Mouse (Mus musculus) hindbrain, postnatal 0 days (tissue): ENCODE results near the gene Gm6169. TPM values are rescaled to one million over a fixed set of nuclear protein-coding genes. Genes with fewer than 3 reads are reported as not detected.

ENCODE experiments used
- ATAC-seq: fragments of 200-750 bp; cut with Nextera tagmentation; 2 replicates; pipeline ENCODE4 v1.8.0; 2017; ENCODE audit warnings: mild to moderate bottlenecking, moderate TSS enrichment, moderate library complexity
- DNase-seq: peaks from one replicate; pipeline ENCODE4 v3.0.0-alpha.2; 2015; ENCODE audit warnings: low spot score
- H3K27ac ChIP-seq: fragments of 300-500 bp; sonication (generic); 2 replicates; pipeline ENCODE4 v1.5.1; 2014; ENCODE audit warnings: mild to moderate bottlenecking
- H3K27me3 ChIP-seq: fragments of 300-500 bp; sonication (generic); 2 replicates; pipeline ENCODE4 v1.6.1; 2014; ENCODE audit warnings: low read length, mixed read lengths; ENCODE audit not compliant: insufficient read depth
- H3K36me3 ChIP-seq: fragments of 300-500 bp; sonication (generic); 2 replicates; pipeline ENCODE4 v1.6.1; 2014; ENCODE audit warnings: low read length, mixed read lengths; ENCODE audit not compliant: insufficient read depth
- H3K4me1 ChIP-seq: fragments of 300-500 bp; sonication (generic); 2 replicates; pipeline ENCODE4 v1.6.1; 2014; ENCODE audit warnings: antibody characterized with exemption, low read length, mixed read lengths; ENCODE audit not compliant: insufficient read depth
- H3K4me2 ChIP-seq: fragments of 300-500 bp; sonication (generic); 2 replicates; pipeline ENCODE4 v1.6.1; 2014; ENCODE audit warnings: low read depth, mild to moderate bottlenecking, low read length, moderate library complexity, mixed read lengths
- H3K4me3 ChIP-seq: fragments of 300-500 bp; sonication (generic); 2 replicates; pipeline ENCODE4 v1.5.1; 2014; ENCODE audit warnings: low read length
- H3K9ac ChIP-seq: fragments of 300-500 bp; sonication (generic); replicated peaks from 2 replicates; pipeline ENCODE4 v1.6.1; 2014; ENCODE audit warnings: mild to moderate bottlenecking, low read length, moderate library complexity, mixed read lengths
- H3K9me3 ChIP-seq: fragments of 300-500 bp; sonication (generic); 2 replicates; pipeline ENCODE4 v1.6.1; 2016; ENCODE audit warnings: low read length, mixed read lengths
- CTCF ChIP-seq: IDR thresholded peaks from 2 replicates; pipeline ENCODE4 v1.5.1; 2016; ENCODE audit warnings: antibody characterized with exemption, control low read depth, low read depth
- whole genome bisulfite sequencing: fragments of 180-500 bp; shearing (Covaris S2); extraction: QIAGEN DNeasy Blood & Tissue Kit; methylation state at CpG from one replicate; pipeline ENCODE4 v1.1.7; 2014; 5-methylcytosine and 5-hydroxymethylcytosine counted together
- polyA plus RNA-seq: library from polyadenylated mRNA; unstranded; fragments of >200 nt; fragmentation: Nextera tagmentation; extraction: Ambion mirVana; gene quantifications from 2 replicates; pipeline ENCODE4 v1.2.1, GENCODE M21; 2015
- total RNA-seq: library from RNA; depleted of rRNA; stranded (reverse); fragments of >200 nt; gene quantifications from 2 replicates; pipeline ENCODE4 v1.2.3, GENCODE M21; 2014

The Gm6169 gene
- total and polyA plus RNA-seq, 2 experiments from 2014 or later: 0.37 to 1.3 TPM

DNA sequence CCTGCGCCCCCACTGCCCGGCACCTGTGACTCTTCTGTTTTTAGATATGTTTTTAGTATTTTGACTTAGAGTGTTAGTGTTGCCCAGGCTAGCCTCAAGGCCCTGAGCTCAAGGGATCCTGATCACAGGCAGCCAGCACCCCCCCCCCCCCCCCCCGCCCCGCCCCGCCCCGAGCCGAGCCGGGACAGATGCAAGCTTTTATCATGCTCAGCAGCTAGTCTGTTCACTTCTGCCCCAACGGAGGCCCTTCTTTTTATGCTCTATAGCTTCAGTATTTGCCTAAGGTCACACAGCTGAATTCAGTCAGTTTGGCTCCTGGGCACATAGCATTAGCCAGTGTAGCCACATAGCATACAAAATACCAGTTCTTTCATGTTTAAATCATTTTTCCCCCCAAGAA is 12.7 kb downstream of the Gm6169 start:
- 66% methylated on average over 3 of the region's 9 CpGs for WGBS
- Histone ChIP-seq H3K9ac (no peak overlapping the region), H3K4me2 (no peak overlapping the region), H3K4me3 (no peak overlapping the region), H3K27me3 (no peaks in the 10 kb centered on the region), H3K4me1 (no peaks in the 10 kb centered on the region), H3K36me3 (no peaks in the 10 kb centered on the region), H3K9me3 (no peaks in the 10 kb centered on the region), H3K27ac (no peak overlapping the region)
- no peak for DNase-seq
- ATAC-seq: no peak
- no peak for TF ChIP-seq CTCF

DNA sequence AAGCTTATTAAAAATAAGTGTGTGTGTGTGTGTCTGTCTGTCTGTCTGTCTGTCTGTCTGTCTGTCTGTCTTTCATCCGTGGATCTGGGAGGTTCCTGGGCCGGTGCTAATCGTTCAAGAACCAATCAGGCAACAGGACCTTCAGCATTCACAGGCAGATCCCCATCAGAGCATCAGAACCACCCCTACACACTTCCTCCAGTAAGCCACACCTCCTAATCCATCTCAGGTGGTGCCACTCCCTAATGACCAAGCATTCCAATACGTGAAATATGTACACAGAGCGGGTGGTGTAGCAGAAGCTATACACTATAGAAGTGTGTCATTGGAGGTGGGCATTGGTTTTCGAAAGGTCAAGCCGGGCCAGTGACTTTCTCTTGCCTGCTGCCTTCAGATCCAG is 16.6 kb downstream of the Gm6169 start:
- H3K27me3 ChIP-seq: no peaks in the 10 kb centered on the region
- H3K36me3 ChIP-seq: no peaks in the 10 kb centered on the region
- no peaks in the 10 kb centered on the region for H3K4me1 ChIP-seq
- WGBS: 91% methylated on average over 7 of the region's 7 CpGs
- TF ChIP-seq CTCF: no peak
- no peaks in the 10 kb centered on the region for H3K9me3 ChIP-seq
- H3K9ac ChIP-seq: no peak overlapping the region
- ATAC-seq (no peak), DNase-seq (no peak)
- no peak overlapping the region for H3K4me3 ChIP-seq
- H3K27ac ChIP-seq: no peak overlapping the region
- H3K4me2 ChIP-seq: no peak overlapping the region

DNA sequence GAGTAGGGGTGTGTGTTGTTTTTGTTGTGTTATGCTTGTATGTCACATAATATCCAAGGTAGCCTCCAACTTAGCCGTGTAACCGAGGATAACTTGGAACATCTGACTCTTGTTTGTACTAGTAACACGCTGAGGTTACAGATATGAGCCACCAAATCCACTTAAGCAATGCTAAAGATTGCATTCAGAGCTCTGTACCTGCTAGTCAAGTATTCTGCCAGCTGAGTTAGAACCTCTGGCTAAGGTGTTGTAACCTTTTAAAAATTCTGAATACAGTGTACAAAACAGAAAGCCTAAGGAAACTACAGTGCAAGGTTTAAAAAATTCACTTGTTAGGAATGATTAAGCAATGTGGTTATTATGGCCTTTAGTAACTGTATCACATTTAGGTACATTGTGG is 18.4 kb downstream of the Gm6169 start:
- Histone ChIP-seq H3K9ac (no peak overlapping the region), H3K27ac (no peak overlapping the region), H3K4me1 (no peaks in the 10 kb centered on the region), H3K27me3 (no peaks in the 10 kb centered on the region), H3K4me3 (no peak overlapping the region), H3K36me3 (no peaks in the 10 kb centered on the region), H3K9me3 (no peaks in the 10 kb centered on the region), H3K4me2 (no peak overlapping the region)
- DNase-seq (no peak), ATAC-seq (no peak)
- no peak for TF ChIP-seq CTCF
- 82% methylated on average over 3 of the region's 3 CpGs for WGBS

DNA sequence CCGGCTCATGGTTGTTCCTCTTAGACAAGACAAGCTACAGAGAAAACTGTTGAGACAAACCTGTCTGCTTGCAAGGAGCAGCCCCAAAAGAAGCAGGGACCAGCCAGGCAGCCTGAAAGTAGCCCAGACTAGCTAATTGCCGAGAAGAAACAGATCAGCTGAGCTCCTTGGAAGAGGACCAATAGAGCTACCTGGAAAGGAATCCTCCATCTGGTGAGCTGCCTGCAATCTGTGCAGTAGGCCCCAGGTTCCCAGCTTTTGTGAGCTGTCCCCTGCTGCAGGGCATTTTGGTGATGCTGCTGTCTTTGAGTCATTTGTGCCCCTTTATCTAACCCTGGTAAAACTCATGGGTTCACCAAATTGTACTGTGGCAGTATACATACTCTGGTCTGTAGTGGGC is 18.8 kb downstream of the Gm6169 start:
- WGBS: 73% methylated on average over 2 of the region's 2 CpGs
- ATAC-seq (no peak), DNase-seq (peak; percentile 42)
- Histone ChIP-seq H3K27ac (no peak overlapping the region), H3K4me3 (no peak overlapping the region), H3K36me3 (no peaks in the 10 kb centered on the region), H3K9ac (no peak overlapping the region), H3K9me3 (no peaks in the 10 kb centered on the region), H3K4me1 (no peaks in the 10 kb centered on the region), H3K27me3 (no peaks in the 10 kb centered on the region), H3K4me2 (no peak overlapping the region)
- no peak for TF ChIP-seq CTCF

DNA sequence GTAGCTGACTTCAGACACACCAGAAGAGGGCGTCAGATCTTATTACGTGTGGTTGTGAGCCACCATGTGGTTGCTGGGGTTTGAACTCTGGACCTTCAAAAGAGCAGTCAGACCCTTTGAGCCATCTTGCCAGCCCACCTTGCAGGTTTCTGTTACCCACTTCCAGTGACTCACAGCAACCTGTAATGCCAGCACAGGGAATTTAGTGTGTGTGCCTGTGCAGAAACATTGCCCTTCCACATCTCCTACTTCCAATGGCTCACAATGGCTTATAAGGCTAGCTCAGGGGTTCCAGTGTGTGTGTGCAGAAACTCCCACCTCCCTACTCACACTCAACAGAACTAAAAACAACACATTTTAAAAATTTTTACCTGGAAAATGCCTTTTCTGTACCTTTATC is 21.5 kb downstream of the Gm6169 start:
- 93% methylated on average over 2 of the region's 2 CpGs for WGBS
- no peak for TF ChIP-seq CTCF
- H3K4me1 ChIP-seq: no peaks in the 10 kb centered on the region
- H3K4me3 ChIP-seq: no peak overlapping the region
- no peaks in the 10 kb centered on the region for H3K36me3 ChIP-seq
- no peak for DNase-seq
- no peak overlapping the region for H3K9ac ChIP-seq
- no peak for ATAC-seq
- no peaks in the 10 kb centered on the region for H3K27me3 ChIP-seq
- no peaks in the 10 kb centered on the region for H3K9me3 ChIP-seq
- H3K27ac ChIP-seq: no peak overlapping the region
- H3K4me2 ChIP-seq: no peak overlapping the region

DNA sequence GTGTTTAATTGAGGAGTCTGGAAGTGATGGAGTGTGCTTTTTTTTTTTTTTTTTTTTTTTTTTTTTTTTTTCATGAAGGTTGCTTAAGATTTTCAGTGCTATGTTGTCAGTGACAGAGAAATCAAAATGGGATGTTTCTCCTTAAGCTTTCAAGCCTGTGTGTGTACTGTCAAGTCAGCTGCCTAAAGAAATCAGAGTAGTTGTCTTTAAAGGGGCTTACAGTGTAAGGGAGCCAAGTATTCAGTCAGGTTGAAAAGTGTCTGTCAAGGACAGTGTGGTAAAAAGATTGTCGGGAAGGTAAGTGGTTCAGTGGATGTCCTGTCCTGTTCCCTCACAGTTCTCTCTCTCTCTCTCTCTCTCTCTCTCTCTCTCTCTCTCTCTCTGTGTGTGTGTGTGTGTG is 25.5 kb downstream of the Gm6169 start:
- 33% methylated on average over 1 of the region's 1 CpGs for WGBS
- H3K4me2 ChIP-seq: peak overlapping the region; percentile 76
- H3K36me3 ChIP-seq: no peaks in the 10 kb centered on the region

DNA sequence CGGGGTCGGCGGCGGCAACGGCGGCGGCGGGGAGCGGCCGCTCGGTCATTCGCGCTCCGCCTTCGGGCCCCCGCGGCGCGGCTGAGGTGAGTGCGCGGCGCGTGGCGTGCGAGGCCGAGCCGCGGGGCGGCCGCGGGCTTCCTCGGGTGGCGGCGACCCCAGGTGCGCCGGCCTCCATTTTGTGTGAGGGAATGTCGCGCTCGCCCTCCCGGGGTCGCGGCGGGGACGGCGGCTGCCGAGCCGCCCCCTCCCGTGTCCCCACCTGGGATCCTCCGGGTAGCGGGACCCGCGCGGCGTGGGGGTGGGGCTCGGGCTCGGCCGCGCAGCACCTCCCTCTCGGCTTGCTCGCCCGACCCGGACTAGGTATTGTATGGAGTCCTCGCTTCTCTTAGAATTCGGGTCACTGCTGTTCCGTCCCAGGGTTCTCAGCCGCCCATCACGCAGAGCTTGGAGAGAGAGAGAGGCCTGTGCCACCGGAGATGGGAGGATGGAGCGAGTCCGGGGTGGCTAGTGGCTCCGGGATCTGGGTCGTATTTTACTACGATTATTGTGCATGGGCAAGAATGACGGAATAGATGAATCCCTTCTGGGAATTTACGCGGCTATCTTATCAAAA is 27.3 kb downstream of the Gm6169 start:
- Histone ChIP-seq H3K9ac (peak overlapping the region; percentile 84), H3K4me1 (no peaks in the 10 kb centered on the region), H3K36me3 (no peaks in the 10 kb centered on the region), H3K4me3 (peak overlapping the region; percentile 85), H3K27me3 (no peaks in the 10 kb centered on the region), H3K9me3 (no peaks in the 10 kb centered on the region), H3K4me2 (peak overlapping the region; percentile 76), H3K27ac (peak overlapping the region; percentile 91)
- WGBS: under 1% methylated on average over 59 of the region's 76 CpGs
- TF ChIP-seq CTCF: no peak
- DNase-seq: peak; percentile 54
- peak; percentile 86 for ATAC-seq

More for the DNA sequence above, 25.5 kb downstream of the Gm6169 start:
- H3K9me3 ChIP-seq: no peaks in the 10 kb centered on the region
- no peaks in the 10 kb centered on the region for H3K4me1 ChIP-seq
- H3K9ac ChIP-seq: no peak overlapping the region
- H3K27ac ChIP-seq: no peak overlapping the region
- ATAC-seq (no peak), DNase-seq (no peak)
- no peak for TF ChIP-seq CTCF
- no peaks in the 10 kb centered on the region for H3K27me3 ChIP-seq
- H3K4me3 ChIP-seq: no peak overlapping the region
